Mouse (Mus musculus): Measurements from ENCODE around the gene Brd2.

Gene Brd2

GRCm38 (mm10) chr17:34114114-34114513 lies 8.3 kb downstream of the Brd2 start:
- no peak for DNase-seq (ENCODE audit: low spot score)

GRCm38 (mm10) chr17:34110309-34110708 lies 12.1 kb downstream of the Brd2 start:
- no peak for DNase-seq (ENCODE audit: low spot score)

- DNase-seq (ENCODE audit: low spot score): no peak
Observed at GRCm38 (mm10) chr17:34109806-34110195, 12.6 kb downstream of the Brd2 start.

- peak; percentile 44 for DNase-seq (ENCODE audit: low spot score)
Observed at GRCm38 (mm10) chr17:34109038-34109805, 13.2 kb downstream of the Brd2 start.

- DNase-seq (ENCODE audit: low spot score): no peak
Observed at GRCm38 (mm10) chr17:34108460-34108859, 14.0 kb downstream of the Brd2 start.

- no peak for DNase-seq (ENCODE audit: low spot score)
Observed at GRCm38 (mm10) chr17:34107109-34107867, 15.1 kb downstream of the Brd2 start.

GRCm38 (mm10) chr17:34106555-34106954 lies 15.9 kb downstream of the Brd2 start:
- no peak for DNase-seq (ENCODE audit: low spot score)

GRCm38 (mm10) chr17:34104804-34105203 lies 17.6 kb downstream of the Brd2 start:
- DNase-seq (ENCODE audit: low spot score): no peak

- DNase-seq (ENCODE audit: low spot score): no peak
Observed at GRCm38 (mm10) chr17:34102831-34103230, 19.6 kb downstream of the Brd2 start.

- DNase-seq (ENCODE audit: low spot score): peak; percentile 85
Observed at GRCm38 (mm10) chr17:34101604-34102032, 20.8 kb downstream of the Brd2 start.

GRCm38 (mm10) chr17:34101185-34101584 lies 21.2 kb downstream of the Brd2 start:
- DNase-seq (ENCODE audit: low spot score): no peak

- no peak for DNase-seq (ENCODE audit: low spot score)
Observed at GRCm38 (mm10) chr17:34099531-34099930, 22.9 kb downstream of the Brd2 start.

- DNase-seq (ENCODE audit: low spot score): no peak
Observed at GRCm38 (mm10) chr17:34098709-34099479, 23.5 kb downstream of the Brd2 start.

- no peak for DNase-seq (ENCODE audit: low spot score)
Observed at GRCm38 (mm10) chr17:34097272-34097671, 25.2 kb downstream of the Brd2 start.

GRCm38 (mm10) chr17:34096497-34097010 lies 25.9 kb downstream of the Brd2 start:
- no peak for DNase-seq (ENCODE audit: low spot score)

- no peak for DNase-seq (ENCODE audit: low spot score)
Observed at GRCm38 (mm10) chr17:34094283-34095035, 28.0 kb downstream of the Brd2 start.

- peak; percentile 89 for DNase-seq (ENCODE audit: low spot score)
Observed at GRCm38 (mm10) chr17:34093199-34093874, 29.1 kb downstream of the Brd2 start.

- no peak for DNase-seq (ENCODE audit: low spot score)
Observed at GRCm38 (mm10) chr17:34092197-34092875, 30.1 kb downstream of the Brd2 start, which contains the start of gene H2-Oa. H2-Oa (plus strand) TSS chr17:34092340.

GRCm38 (mm10) chr17:34090923-34091322 lies 31.5 kb downstream of the Brd2 start:
- peak; percentile 51 for DNase-seq (ENCODE audit: low spot score)

- no peak for DNase-seq (ENCODE audit: low spot score)
Observed at GRCm38 (mm10) chr17:34088124-34088523, 34.3 kb downstream of the Brd2 start.

Measured in embryo, embryonic 10 days (tissue).